Mouse (Mus musculus) heart, embryonic 15.5 days (tissue): ENCODE measurements around the gene Ndufa4l2. TPM values are rescaled to one million over a fixed set of nuclear protein-coding genes. Genes with fewer than 3 reads are reported as not detected.

Experiments used
- ATAC-seq: fragments of 200-750 bp; cut with Nextera tagmentation; replicated peaks from 2 replicates; pipeline ENCODE4 v1.8.0; 2017; ENCODE audit warnings: low read depth, moderate TSS enrichment; ENCODE audit not compliant: insufficient number of reproducible peaks, insufficient read depth, low FRiP score
- H3K27ac ChIP-seq: fragments of 300-500 bp; sonication (generic); 2 replicates; pipeline ENCODE4 v1.5.1; 2015; ENCODE audit warnings: mild to moderate bottlenecking, inconsistent platforms
- H3K27me3 ChIP-seq: fragments of 300-500 bp; sonication (generic); 2 replicates; pipeline ENCODE4 v1.6.1; 2015; ENCODE audit warnings: inconsistent platforms
- H3K36me3 ChIP-seq: fragments of 300-500 bp; sonication (generic); 2 replicates; pipeline ENCODE4 v1.6.1; 2015; ENCODE audit warnings: mild to moderate bottlenecking, inconsistent platforms
- H3K4me1 ChIP-seq: fragments of 300-500 bp; sonication (generic); replicated peaks from 2 replicates; pipeline ENCODE4 v1.6.1; 2015; ENCODE audit warnings: inconsistent platforms
- H3K4me2 ChIP-seq: fragments of 300-500 bp; sonication (generic); 2 replicates; pipeline ENCODE4 v1.6.1; 2015; ENCODE audit warnings: inconsistent platforms, mild to moderate bottlenecking, moderate library complexity
- H3K4me3 ChIP-seq: fragments of 300-500 bp; sonication (generic); 2 replicates; pipeline ENCODE4 v1.5.1; 2015; ENCODE audit warnings: mild to moderate bottlenecking, inconsistent platforms
- H3K9ac ChIP-seq: fragments of 300-500 bp; sonication (generic); 2 replicates; pipeline ENCODE4 v1.6.1; 2015; ENCODE audit warnings: mild to moderate bottlenecking, inconsistent platforms
- H3K9me3 ChIP-seq: fragments of 300-500 bp; sonication (generic); replicated peaks from 2 replicates; pipeline ENCODE4 v1.6.1; 2016; ENCODE audit warnings: inconsistent platforms
- WGBS: fragments of 180-500 bp; shearing (Covaris S2); methylation state at CpG from one replicate; pipeline ENCODE4 v1.1.7; 2015; ENCODE audit warnings: mixed read lengths; 5-methylcytosine and 5-hydroxymethylcytosine counted together
- polyA plus RNA-seq: library from polyadenylated mRNA; unstranded; fragments of >200 nt; fragmentation: Nextera tagmentation; extraction: Ambion mirVana; gene quantifications from 2 replicates; pipeline ENCODE4 v1.2.1, GENCODE M21; 2015

Ndufa4l2 gene
- polyA plus RNA-seq, 1 experiment from 2014 or later: 53.6 TPM

DNA sequence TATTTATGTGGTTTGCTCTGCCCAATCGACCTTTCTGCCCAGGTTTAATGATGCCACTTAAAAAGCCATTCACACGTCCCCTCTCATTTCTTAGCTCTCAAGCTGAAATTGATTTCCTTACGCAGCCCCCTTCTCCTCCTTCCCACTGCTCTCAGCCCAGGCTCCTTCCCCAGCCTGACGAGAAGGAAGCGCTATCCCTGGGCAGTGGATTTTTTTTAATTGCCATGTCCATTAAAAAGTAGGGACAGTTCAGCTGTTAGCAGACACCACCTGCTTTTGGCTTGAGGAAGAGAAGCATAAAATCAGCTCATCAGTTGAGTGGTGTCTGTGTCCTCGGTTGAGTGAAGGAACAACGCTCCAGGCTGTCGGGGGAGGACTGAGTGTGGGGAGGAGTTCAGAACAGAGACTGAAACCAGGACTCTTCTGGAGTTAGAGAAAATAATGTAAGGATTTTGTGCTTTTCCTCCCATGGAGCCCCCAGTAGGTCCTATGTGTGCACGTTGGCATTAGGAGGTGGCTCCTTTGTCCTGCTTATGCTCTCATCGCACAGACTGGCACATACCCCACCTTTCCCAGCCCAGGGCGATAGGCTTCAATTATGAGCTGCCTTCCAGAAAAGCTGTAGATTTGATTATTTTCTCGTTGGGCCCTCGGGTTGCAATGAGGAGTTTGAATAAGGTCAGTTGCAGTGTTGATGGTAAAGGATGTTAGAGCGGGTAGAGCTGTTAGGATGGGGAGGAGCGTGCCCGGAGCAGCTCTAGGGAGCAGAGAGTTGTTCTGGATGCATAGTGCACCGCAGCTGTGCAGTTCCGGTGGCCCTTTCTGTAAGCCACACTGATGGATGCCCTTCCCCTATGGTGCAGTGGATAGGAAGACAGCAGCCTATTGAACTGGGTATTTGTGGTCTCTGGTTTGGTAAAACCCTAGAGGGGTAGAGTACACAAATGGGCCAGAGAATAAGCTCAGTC, 24.3 kb upstream of the Ndufa4l2 start:
- no peak overlapping the region for H3K27ac ChIP-seq
- no peaks in the 10 kb centered on the region for H3K4me1 ChIP-seq
- ATAC-seq: no peak
- WGBS: 86% methylated on average over 18 of the region's 18 CpGs
- H3K9me3 ChIP-seq: no peaks in the 10 kb centered on the region
- no peaks in the 10 kb centered on the region for H3K27me3 ChIP-seq
- H3K9ac ChIP-seq: no peak overlapping the region
- peaks cover 67% of the 10 kb centered on the region for H3K36me3 ChIP-seq
- no peak overlapping the region for H3K4me3 ChIP-seq
- no peak overlapping the region for H3K4me2 ChIP-seq

DNA sequence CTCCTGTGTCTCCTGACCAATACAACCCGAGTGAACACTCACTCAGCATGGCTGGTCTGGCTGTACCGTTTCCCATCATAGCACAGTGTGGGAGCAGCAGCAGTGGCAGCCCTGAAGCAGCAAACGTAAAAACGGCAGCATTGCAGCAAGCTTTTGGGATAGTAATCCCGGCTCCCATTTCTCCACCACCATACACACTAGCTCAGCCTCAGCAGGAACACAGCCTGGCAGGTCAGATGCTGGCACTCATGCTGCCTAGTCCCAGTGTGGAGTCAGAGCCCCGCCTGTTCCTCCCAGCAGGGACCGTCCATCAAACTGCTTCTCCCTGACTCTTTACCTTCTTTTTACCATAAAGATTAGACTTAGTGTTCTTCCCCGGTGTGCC, 23.6 kb upstream of the Ndufa4l2 start:
- WGBS: 87% methylated on average over 8 of the region's 8 CpGs
- ATAC-seq: no peak
- Histone ChIP-seq H3K27me3 (no peaks in the 10 kb centered on the region), H3K4me3 (no peak overlapping the region), H3K27ac (no peak overlapping the region), H3K4me2 (no peak overlapping the region), H3K9ac (no peak overlapping the region), H3K4me1 (no peaks in the 10 kb centered on the region), H3K36me3 (peaks cover 69% of the 10 kb centered on the region), H3K9me3 (no peaks in the 10 kb centered on the region)

DNA sequence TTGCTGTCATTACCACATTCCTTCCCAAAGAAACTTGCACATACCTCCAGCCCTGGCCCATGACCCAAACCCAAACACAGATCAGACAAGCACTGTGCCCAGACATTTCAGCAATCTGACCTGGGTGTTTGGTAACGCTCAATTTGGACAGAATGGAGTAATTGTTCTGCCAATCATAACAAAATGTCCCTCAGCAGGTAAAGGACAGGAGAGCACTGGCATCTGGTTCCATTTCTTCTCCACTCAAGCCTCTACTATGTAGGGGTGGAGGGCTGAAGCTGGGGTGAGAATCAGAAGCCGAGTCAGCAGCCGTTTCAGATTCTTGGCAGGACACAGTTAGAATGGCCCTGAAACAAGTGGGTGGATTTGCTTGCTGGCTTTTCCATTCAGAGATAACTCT, 22.6 kb upstream of the Ndufa4l2 start:
- H3K4me1 ChIP-seq: no peaks in the 10 kb centered on the region
- H3K36me3 ChIP-seq: peaks cover 71% of the 10 kb centered on the region
- H3K4me2 ChIP-seq: no peak overlapping the region
- no peaks in the 10 kb centered on the region for H3K27me3 ChIP-seq
- no peak overlapping the region for H3K4me3 ChIP-seq
- no peak overlapping the region for H3K9ac ChIP-seq
- no peak overlapping the region for H3K27ac ChIP-seq
- no peaks in the 10 kb centered on the region for H3K9me3 ChIP-seq
- WGBS: 64% methylated on average over 3 of the region's 3 CpGs
- no peak for ATAC-seq

DNA sequence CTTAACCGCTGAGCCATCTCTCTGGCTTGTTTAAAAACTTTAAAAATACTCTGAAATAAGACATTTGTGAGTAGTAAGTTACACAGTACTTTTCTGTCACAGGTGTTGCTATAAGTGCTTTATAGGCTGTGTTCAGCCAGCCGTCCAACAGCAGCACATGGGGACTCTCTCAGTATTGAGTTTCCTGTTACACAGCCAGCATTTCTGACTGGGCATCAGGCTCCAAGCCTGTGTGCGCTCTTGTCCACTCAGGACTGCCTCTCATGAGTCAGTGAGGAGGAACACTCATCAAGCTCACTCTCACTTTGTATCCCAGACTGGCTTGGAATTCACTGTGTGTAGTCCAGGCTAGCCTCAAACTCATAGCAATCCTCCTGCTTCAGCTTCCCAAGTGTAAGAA, 18.6 kb upstream of the Ndufa4l2 start:
- Histone ChIP-seq H3K9me3 (no peaks in the 10 kb centered on the region), H3K4me3 (no peak overlapping the region), H3K9ac (no peak overlapping the region), H3K4me2 (no peak overlapping the region), H3K36me3 (peaks cover 77% of the 10 kb centered on the region), H3K4me1 (no peaks in the 10 kb centered on the region), H3K27me3 (no peaks in the 10 kb centered on the region), H3K27ac (no peak overlapping the region)
- WGBS: 94% methylated on average over 3 of the region's 3 CpGs
- ATAC-seq: no peak

DNA sequence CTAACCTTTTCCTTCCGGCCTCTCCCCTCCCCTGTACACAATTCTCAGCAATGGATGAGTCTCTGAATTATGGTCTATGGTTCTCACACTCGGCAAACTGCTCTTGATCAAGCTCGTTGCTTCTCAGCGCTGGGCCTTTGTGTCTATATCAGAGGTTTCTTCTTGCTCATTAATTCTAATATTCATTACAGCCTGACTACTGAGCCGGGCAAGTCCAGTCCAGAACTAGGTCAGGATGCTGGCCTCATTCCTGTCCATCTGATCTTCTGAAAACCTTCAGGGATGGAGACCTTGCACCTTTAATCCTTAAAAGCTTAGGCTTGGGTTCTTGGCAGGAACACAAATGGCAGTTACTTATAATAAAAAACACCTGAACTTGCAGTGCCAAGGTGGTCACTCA, 15.3 kb upstream of the Ndufa4l2 start:
- ATAC-seq: no peak
- Histone ChIP-seq H3K4me1 (no peaks in the 10 kb centered on the region), H3K27me3 (no peaks in the 10 kb centered on the region), H3K36me3 (peaks cover 50% of the 10 kb centered on the region), H3K4me3 (no peak overlapping the region), H3K27ac (no peak overlapping the region), H3K9me3 (no peaks in the 10 kb centered on the region), H3K4me2 (no peak overlapping the region), H3K9ac (no peak overlapping the region)
- 86% methylated on average over 5 of the region's 5 CpGs for WGBS

DNA sequence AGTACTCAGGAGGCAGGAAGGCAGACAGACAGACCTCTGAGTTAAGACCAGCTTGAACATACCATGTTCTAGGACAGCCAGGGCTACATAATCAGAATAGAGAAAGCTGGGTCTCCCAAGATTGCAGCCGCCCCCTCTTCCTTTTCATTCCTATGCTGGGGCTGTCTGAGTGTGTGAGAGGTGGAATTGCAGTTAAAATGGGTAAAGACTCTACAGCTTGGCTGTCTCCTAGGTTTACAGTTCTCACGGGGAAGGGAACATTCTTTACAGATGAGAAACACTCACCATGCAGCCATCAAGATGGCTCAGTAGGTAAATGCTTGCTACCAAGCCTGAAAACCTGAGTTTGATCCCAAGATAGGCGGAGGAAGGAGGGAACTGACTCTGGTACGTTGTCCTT, 14.7 kb upstream of the Ndufa4l2 start:
- H3K27me3 ChIP-seq: no peaks in the 10 kb centered on the region
- no peak overlapping the region for H3K27ac ChIP-seq
- no peaks in the 10 kb centered on the region for H3K4me1 ChIP-seq
- H3K9me3 ChIP-seq: no peaks in the 10 kb centered on the region
- H3K36me3 ChIP-seq: peaks cover 45% of the 10 kb centered on the region
- no peak for ATAC-seq
- H3K4me2 ChIP-seq: no peak overlapping the region
- H3K4me3 ChIP-seq: no peak overlapping the region
- 84% methylated on average over 4 of the region's 4 CpGs for whole genome bisulfite sequencing
- no peak overlapping the region for H3K9ac ChIP-seq

DNA sequence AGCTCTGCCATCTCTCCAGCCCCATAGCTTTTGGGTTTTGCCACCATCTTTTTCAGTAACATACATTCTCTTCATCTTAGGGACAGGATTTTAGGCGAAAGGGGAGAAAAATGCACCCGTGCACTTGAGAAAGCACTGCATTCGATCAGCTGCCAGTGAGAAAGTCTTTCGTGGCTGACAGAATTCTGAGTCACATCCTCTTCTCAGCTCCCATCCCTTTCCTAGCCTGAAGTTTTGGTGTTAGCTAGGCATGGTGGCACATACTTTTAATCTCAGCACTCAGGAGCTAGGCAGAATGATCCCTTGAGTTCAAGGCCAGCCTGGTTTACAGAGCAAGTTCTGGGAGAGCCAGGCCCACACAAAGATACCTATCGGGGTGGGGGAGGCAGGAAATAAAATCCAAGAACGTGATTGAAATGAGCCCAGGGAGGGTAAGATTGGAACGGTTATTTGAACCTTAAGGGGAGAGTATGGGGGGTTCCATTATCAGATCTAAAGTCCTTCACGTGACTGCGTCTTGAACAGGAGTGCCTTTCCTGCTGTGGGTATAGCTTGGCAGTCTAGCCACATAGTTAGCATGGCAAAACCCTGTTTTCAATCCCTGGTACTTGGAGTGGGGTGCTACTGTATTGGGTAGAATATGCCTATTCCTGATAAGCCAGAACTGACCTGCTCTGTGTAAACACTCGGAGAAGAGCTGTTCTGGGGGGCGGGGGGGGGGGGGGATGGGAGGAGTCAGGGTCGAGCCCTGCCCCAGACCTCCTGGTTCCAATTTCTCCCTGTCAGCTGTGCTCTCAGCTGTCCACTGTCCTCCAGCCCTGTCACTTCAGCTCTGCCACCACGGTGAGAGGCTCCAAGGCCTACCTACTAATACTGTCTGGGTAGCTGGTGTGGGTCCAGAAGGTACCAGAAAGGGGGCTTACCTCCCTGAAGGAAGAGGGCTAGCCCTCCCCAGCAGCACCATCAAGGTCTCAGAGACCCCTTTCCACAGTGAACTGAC, 13.6 kb upstream of the Ndufa4l2 start, which contains the start of gene Stac3:
Gene Stac3, plus strand, starts transcription at position 793 of the 1,000 bp plus-strand sequence.
- no peak for ATAC-seq
- H3K36me3 ChIP-seq: peaks cover 41% of the 10 kb centered on the region
- no peaks in the 10 kb centered on the region for H3K4me1 ChIP-seq
- no peak within 1 kb of the TSS for H3K9ac ChIP-seq
- H3K27ac ChIP-seq: no peak within 1 kb of the TSS
- 0 out of 2 replicates have a peak, but pooled peaks cover under 1% of the 10 kb centered on the region for H3K27me3 ChIP-seq
- no peak within 1 kb of the TSS for H3K4me3 ChIP-seq
- WGBS: 60% methylated on average over 13 of the region's 13 CpGs
- H3K4me2 ChIP-seq: no peak within 1 kb of the TSS
- H3K9me3 ChIP-seq: no peaks in the 10 kb centered on the region

DNA sequence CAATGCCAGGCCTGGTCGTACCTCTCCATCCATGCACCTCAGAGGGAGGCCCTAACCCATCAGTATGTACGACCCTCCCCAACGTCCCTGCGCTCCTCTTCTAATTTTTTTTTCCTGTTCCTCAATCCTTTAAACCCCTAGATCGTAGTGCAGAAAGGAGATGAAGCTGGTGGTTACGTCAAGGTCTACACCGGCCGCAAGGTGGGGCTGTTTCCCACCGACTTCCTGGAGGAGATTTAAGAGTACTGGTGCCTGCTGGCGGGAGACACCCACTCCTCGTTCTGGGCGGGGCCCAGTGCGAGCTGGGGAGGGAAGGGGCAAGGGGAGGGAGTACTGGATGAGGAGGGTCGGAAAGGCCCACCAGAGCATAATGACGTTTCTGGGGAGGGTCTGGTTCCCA, 6.5 kb upstream of the Ndufa4l2 start:
- 0 out of 2 replicates have a peak overlapping the region, but pooled peaks have one; percentile 49 for H3K4me3 ChIP-seq
- 5% methylated on average over 15 of the region's 15 CpGs for WGBS
- H3K9me3 ChIP-seq: no peaks in the 10 kb centered on the region
- H3K4me1 ChIP-seq: peaks cover 44% of the 10 kb centered on the region
- peaks cover 6% of the 10 kb centered on the region; the same call in 1 of the 2 replicates for H3K36me3 ChIP-seq
- ATAC-seq: no peak
- H3K9ac ChIP-seq: no peak overlapping the region
- H3K27me3 ChIP-seq: peaks cover 62% of the 10 kb centered on the region
- H3K27ac ChIP-seq: no peak overlapping the region
- peak overlapping the region; percentile 86 for H3K4me2 ChIP-seq

DNA sequence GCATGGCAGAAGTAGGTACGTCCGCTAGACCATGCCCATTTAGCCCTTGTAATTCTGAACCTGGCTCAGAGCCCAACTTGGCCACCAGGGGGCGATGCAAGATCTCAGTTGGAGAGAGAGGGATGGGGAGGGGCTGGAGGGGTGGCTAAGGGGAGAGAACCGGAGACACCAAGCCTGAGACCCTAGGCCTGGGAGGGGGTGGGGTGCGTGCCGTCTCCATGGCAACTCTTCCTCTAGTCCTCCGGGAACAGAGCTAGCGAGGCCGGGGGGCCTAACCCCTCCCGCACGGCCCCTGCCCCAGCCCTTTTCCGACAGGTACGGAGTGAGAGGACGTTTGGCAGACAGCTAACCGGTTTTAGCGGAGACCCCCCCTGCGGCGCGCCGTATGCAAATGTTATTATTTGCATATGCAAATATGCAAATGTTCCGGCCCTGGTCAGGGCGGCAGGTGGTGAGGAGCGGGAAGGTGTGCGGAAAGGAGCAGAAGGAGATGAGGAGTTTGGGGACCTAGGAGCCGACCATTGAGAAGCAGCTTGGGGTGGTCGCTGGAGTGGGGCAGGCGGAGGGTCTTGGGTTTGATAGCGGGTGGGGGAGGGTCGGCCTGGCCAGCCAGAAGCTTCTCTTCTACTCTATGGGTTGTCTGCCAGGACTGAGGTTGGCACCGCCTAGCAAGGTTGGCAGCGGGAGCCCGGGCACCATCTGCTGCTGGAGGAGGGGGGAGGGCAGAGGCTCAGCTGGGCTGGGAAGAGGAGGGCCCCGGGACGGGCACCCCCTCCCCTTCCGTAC, 5.5 kb upstream of the Ndufa4l2 start:
- H3K9ac ChIP-seq: peak overlapping the region; percentile 14; the same call in 1 of the 2 replicates
- H3K9me3 ChIP-seq: no peaks in the 10 kb centered on the region
- H3K27me3 ChIP-seq: peaks cover 72% of the 10 kb centered on the region
- H3K4me1 ChIP-seq: peaks cover 54% of the 10 kb centered on the region
- 0 out of 2 replicates have a peak, but pooled peaks cover 6% of the 10 kb centered on the region for H3K36me3 ChIP-seq
- peak; percentile 37; the same call in 1 of the 2 replicates for ATAC-seq
- WGBS: under 1% methylated on average over 35 of the region's 35 CpGs
- no peak overlapping the region for H3K27ac ChIP-seq
- H3K4me2 ChIP-seq: peak overlapping the region; percentile 86
- peak overlapping the region; percentile 49 for H3K4me3 ChIP-seq

DNA sequence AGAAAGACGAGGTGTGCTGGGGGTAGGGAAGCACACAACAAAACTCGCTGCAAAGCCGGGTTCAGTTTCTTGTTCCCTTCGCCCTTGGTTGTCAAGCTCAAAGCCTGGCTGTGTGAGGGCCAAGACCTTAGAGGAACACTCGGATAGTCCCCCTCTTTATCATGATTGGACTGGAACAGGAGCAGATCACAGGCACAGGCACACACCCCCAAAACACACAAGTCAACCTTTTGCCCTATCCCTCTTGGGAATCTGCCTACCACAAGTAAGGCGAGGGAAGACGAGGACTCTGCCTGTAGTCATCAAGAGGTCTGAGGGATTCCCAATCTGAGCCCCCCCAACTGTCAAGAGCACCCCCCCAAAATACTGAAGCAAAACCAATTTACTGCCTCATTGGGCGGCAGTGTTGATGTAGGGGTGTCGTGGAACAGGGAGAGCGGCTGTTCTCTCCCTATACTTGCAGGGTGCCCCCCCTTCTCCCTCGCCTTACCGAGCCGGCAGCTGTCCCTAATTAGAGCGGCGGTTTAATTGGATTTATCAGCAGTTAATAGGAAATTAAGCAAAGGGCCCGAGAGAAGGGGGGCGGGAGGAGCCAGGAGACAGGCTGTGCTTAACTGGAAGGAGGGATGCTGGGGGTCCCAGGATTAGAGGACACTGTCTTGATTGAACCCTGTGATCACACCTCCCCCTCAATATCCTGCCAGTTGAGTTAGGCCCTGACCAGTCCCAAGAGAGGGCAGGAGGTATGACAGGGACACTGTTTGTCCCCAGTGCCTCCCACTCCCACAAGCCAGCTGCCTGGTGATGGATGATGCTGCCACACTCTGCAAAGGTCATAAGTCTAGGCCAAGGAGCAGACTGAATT, 4.7 kb upstream of the Ndufa4l2 start:
- H3K9me3 ChIP-seq: no peaks in the 10 kb centered on the region
- peak overlapping the region; percentile 49 for H3K4me3 ChIP-seq
- no peak overlapping the region for H3K27ac ChIP-seq
- H3K9ac ChIP-seq: no peak overlapping the region
- ATAC-seq: no peak
- H3K36me3 ChIP-seq: 0 out of 2 replicates have a peak, but pooled peaks cover 6% of the 10 kb centered on the region
- peaks cover 61% of the 10 kb centered on the region for H3K4me1 ChIP-seq
- WGBS: 19% methylated on average over 17 of the region's 17 CpGs
- H3K27me3 ChIP-seq: peaks cover 80% of the 10 kb centered on the region
- peak overlapping the region; percentile 86 for H3K4me2 ChIP-seq
